Mouse (Mus musculus) cortical plate, adult 2 months (tissue): ENCODE results near the gene Cacnb2.

Source experiments
- CTCF ChIP-seq: fragments of 200-500 bp; IDR thresholded peaks from 2 replicates; pipeline ENCODE4 v1.5.1; 2011; ENCODE audit warnings: mild to moderate bottlenecking, control low read depth, low read length; ENCODE audit not compliant: insufficient read depth; ENCODE audit errors: extremely low read depth
- POLR2A ChIP-seq: fragments of 200-500 bp; IDR thresholded peaks from 2 replicates; pipeline ENCODE4 v1.6.1; 2011; ENCODE audit warnings: mild to moderate bottlenecking, low read length, control low read depth; ENCODE audit not compliant: insufficient read depth; ENCODE audit errors: extremely low read depth

DNA sequence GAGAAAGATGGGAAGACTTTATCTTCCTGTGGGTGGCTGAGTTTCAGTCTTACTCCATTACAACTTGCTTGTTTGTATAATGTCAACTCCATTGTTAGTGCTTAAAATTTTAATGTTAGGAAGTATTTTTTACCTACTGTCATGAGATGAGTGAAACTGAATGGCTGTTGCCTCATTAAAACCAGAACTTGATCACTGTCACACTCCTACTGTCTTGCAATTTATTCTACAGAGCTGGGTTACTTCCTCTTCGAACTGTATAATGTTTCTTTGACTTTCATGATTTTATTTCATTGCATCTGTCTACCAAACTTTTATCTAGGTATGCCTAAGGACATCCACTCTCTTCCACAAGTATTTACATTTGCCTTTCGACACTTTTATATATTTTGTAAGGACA, 358.6 kb downstream of the Cacnb2 start:
- TF ChIP-seq CTCF (no peak), POLR2A (no peak)
